Mouse (Mus musculus): Measurements from ENCODE around the gene Nmu. TPM values are rescaled to one million over a fixed set of nuclear protein-coding genes. Genes with fewer than 3 reads are reported as not detected.

Gene Nmu
- total RNA-seq, 4 experiments from 2014 or later, result not detected

GRCm38 (mm10) chr5:76321249-76322196, 42.1 kb downstream of the Nmu start:
- DNase-seq (ENCODE audit: low spot score in 2 of 2), result no peak

- DNase-seq (ENCODE audit: low spot score in 2 of 2), result no peak
Measured at GRCm38 (mm10) chr5:76308206-76308605, 55.4 kb downstream of the Nmu start.

GRCm38 (mm10) chr5:76306261-76306660, 57.3 kb downstream of the Nmu start:
- DNase-seq (ENCODE audit: low spot score in 2 of 2), result no peak

- DNase-seq (ENCODE audit: low spot score in 2 of 2), result no peak
Measured at GRCm38 (mm10) chr5:76305616-76306015, 58.0 kb downstream of the Nmu start.

- DNase-seq (ENCODE audit: low spot score in 2 of 2), result peak; percentile 84 to 89
Measured at GRCm38 (mm10) chr5:76304452-76305341, 58.9 kb downstream of the Nmu start, which contains the start of gene Clock. Gene Clock, minus strand, starts transcription at chr5:76304792.

GRCm38 (mm10) chr5:76303745-76304451, 59.7 kb downstream of the Nmu start:
- DNase-seq (ENCODE audit: low spot score in 2 of 2), result peak; percentile 22 to 60

GRCm38 (mm10) chr5:76303379-76303744, 60.2 kb downstream of the Nmu start:
- DNase-seq (ENCODE audit: low spot score in 2 of 2), result no peak

- DNase-seq (ENCODE audit: low spot score in 2 of 2), result no peak
Measured at GRCm38 (mm10) chr5:76302009-76302408, 61.6 kb downstream of the Nmu start.

GRCm38 (mm10) chr5:76289234-76289691, 74.3 kb downstream of the Nmu start:
- no peak for DNase-seq (ENCODE audit: low spot score in 2 of 2)

GRCm38 (mm10) chr5:76288256-76288655, 75.3 kb downstream of the Nmu start:
- DNase-seq (ENCODE audit: low spot score in 2 of 2), result no peak

- DNase-seq (ENCODE audit: low spot score in 2 of 2), result no peak
Measured at GRCm38 (mm10) chr5:76287062-76287461, 76.5 kb downstream of the Nmu start.

GRCm38 (mm10) chr5:76285699-76286098, 77.9 kb downstream of the Nmu start:
- no peak for DNase-seq (ENCODE audit: low spot score in 2 of 2)

- no peak for DNase-seq (ENCODE audit: low spot score in 2 of 2)
Measured at GRCm38 (mm10) chr5:76283890-76284289, 79.7 kb downstream of the Nmu start.

Other genes with a start within 250 kb of the Nmu start
- 10 to 100 TPM; 18.2 to 22.3 (median 21.1) TPM for gene Srd5a3, start 223.5 kb downstream of the Nmu start, total RNA-seq (2022)
- 10 to 100 TPM; 28.6 to 38.4 (median 33.6) TPM for gene Tmem165, start 179.9 kb downstream of the Nmu start, total RNA-seq (2022)
- 10 to 100 TPM; 41.8 to 56.0 (median 49.7) TPM for gene Clock, start 59.0 kb downstream of the Nmu start, total RNA-seq (2022)
- gene Pdcl2, start 32.6 kb downstream of the Nmu start, total RNA-seq (2022), result not detected
- gene Gm7271, start 120.3 kb upstream of the Nmu start, total RNA-seq (2022), result not detected
- 10 to 100 TPM; 52.0 to 68.2 (median 61.9) TPM for gene Exoc1, start 165.5 kb upstream of the Nmu start, total RNA-seq (2022)
- gene Cep135, start 224.9 kb upstream of the Nmu start, total RNA-seq (2022), result 1 to 10 TPM; 7.2 to 8.0 (median 7.6) TPM

All from layer of hippocampus, adult 8-10 months (tissue).